In genomic region chr1:86614269-86614668, GRCm38 (mm10) we compare ENCODE assay signal across 1 mouse cellular context.
TF ChIP-seq lines count a peak whose summit lies in the region.

No protein-coding gene starts in this region.

TF ChIP-seq in MEL, 35 proteins besides CTCF, POLR2A, EP300 and RAD21:
- TF ChIP-seq ZC3H11A (IDR thresholded peaks at IDR 0.05; ENCODE audit: low read depth, low read length) (0 out of 2 replicates have a peak, but pooled peaks have one; percentile 31), POLR2AphosphoS2 (IDR thresholded peaks at IDR 0.05; ENCODE audit: low read length) (no peak), SMC3 (IDR thresholded peaks at IDR 0.05; ENCODE audit: low read depth, low read length) (peak; percentile 68)
